Mouse (Mus musculus): ENCODE measurements around the gene Cstb.

Gene Cstb

GRCm38 (mm10) chr10:78417888-78418287, 7.6 kb upstream of the Cstb start:
- no peak for DNase-seq (ENCODE audit: low spot score)

DNA sequence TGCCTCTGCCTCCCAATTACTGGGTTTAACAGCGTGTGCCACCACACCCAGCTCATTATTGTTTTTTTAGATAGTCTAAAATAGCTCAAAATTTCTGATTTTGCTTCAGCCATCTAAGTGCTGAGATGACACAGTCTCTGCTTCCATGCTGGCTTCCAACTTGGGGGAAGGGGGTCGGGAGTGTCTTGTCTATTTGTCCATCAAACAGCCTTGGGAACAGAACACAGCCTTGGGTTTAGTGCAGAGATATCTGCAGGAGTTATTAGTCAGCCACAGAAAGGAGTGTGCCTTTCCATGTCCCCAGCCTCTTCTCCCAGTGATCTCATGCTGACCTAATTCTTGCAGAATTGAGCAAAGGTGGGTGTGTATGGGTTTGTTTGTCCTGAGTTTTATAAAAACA, 6.7 kb upstream of the Cstb start:
- DNase-seq (ENCODE audit: low spot score), result no peak

DNA sequence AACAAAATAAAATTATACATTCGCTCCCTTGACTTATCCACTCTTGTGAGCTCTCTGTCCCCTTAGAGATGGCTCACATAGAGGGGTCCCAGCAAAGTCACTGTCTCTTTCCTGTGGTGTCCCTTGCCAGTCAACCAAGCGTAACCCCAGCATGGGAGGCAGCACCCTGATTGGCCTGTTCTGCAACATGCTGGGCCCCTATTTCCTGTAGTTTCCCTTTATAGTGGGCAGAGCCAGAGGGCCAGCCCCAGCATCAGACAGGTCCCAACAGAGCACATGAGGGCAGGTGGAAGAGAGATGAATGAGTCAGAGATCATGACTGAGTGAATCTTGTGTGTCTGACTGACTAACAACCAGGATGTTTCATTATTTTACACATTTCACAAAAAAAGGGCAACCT, 4.5 kb upstream of the Cstb start:
- no peak for DNase-seq (ENCODE audit: low spot score)

- no peak for DNase-seq (ENCODE audit: low spot score)
Measured at GRCm38 (mm10) chr10:78422614-78423013, 2.9 kb upstream of the Cstb start.

DNA sequence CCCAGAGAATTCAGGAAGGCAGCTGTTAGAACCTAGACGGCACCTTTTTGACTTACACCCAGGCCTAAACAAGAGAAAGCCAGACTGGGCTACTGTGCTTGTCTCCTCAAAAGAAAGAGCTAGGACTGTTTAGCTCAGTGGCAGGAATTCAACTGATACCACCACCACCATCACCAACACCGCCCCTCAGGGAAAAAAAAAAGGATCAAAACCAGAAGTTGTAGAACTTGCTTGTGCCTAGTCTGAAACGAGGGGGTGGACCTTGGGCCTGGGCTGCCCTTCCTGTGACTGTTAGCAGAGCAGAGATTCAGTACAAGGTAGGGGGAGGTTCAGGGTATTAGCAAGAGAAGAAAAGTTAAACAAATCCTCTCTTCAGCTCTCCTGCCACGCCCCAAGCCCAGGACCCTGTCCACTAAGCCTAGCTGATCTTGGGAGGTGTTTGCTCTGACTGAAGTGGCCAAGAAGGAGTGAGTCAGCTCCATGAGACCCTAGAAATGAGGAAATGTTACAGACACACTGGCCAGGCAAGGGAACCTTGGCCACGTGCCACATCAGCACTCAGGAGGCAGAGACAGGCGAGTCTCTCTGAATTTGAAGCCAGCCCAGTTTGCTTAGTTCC, 757 bp downstream of the Cstb start:
- peak; percentile 88 for DNase-seq (ENCODE audit: low spot score)

- no peak for DNase-seq (ENCODE audit: low spot score)
Measured at GRCm38 (mm10) chr10:78428070-78428469, 2.6 kb downstream of the Cstb start.

GRCm38 (mm10) chr10:78429180-78429579, 3.7 kb downstream of the Cstb start:
- peak; percentile 42 for DNase-seq (ENCODE audit: low spot score)

DNA sequence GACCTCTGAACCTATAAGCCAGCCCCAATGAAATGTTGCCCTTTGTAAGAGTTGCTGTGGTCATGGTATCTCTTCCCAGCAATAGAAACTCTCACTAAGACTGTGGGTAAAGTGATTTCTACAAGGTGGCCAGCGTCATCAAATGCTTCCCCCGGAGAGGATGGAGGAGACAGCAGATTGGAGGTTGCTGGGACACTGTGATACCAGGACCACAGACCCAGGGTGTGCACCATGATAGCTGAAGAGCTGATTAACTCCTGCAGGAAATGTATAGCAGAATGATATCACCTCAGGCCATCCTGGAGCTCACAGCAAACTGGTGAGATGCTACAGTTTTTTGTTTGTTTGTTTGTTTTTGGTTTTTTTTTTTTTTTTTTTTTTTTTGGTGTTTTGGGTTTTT, 4.3 kb downstream of the Cstb start:
- no peak for DNase-seq (ENCODE audit: low spot score)

GRCm38 (mm10) chr10:78432853-78433252, 7.4 kb downstream of the Cstb start:
- no peak for DNase-seq (ENCODE audit: low spot score)

- DNase-seq (ENCODE audit: low spot score), result peak; percentile 47
Measured at GRCm38 (mm10) chr10:78438094-78438493, 12.6 kb downstream of the Cstb start.

GRCm38 (mm10) chr10:78439550-78439949, 14.1 kb downstream of the Cstb start:
- no peak for DNase-seq (ENCODE audit: low spot score)

- no peak for DNase-seq (ENCODE audit: low spot score)
Measured at GRCm38 (mm10) chr10:78439990-78440389, 14.5 kb downstream of the Cstb start.

DNA sequence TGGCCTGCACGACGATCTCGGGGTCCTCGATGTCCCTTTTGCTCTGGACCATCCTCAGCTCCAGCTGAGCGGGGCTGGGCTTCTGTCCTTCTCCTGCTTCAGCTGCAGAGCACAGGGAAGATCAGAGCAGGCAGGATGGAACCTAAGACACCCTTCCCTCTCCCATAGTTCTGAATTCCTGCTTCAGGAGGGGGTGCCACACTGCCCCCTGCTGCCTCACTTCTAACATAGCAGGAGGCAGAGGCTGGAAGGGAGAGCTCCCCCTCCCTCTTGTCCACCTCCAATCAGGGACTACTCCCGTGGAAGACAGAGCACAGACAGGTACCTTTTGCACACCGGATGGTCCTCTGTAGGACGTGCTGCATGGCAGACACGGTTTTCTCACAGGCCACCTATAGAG, 15.3 kb downstream of the Cstb start:
- no peak for DNase-seq (ENCODE audit: low spot score)

DNA sequence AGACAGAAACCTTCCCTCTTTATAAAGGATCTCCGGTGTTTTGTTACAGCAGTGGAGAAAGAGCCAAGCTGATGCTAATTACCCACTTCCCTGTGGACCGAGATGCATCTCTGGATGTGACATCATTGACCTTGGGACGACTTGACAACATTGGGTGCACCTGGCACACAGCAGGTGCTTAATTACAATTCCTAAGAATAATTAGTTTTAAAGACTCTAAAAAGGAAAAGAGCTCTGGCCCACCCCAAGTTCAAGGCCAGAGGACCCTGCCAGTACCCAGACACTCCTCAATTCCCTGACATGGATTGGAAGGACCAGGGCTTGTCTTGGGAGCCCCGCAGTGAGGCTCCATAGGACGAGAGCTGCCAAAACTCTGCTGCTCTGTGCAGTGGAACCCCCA, 16.1 kb downstream of the Cstb start:
- no peak for DNase-seq (ENCODE audit: low spot score)

DNA sequence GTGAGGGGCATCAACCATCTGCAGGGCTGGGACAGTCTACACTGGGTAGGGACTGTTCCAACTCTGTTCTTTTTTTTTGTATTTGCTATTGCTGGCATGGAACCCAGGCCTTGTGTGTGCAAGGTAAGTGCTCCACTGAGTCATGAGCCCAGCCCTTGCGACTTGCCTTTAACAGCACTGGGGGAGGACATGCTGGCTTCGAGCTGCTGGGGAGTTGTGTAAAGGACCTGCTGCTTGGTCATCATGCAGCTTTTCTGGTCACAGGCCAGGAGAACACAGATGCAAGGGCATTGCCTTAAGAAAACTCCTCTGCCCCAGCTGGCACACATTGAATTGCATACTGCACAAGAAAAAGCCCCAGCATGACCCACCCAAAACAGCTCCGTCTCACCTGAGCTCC, 16.8 kb downstream of the Cstb start:
- DNase-seq (ENCODE audit: low spot score), result no peak

GRCm38 (mm10) chr10:78446195-78446594, 20.7 kb downstream of the Cstb start:
- no peak for DNase-seq (ENCODE audit: low spot score)

DNA sequence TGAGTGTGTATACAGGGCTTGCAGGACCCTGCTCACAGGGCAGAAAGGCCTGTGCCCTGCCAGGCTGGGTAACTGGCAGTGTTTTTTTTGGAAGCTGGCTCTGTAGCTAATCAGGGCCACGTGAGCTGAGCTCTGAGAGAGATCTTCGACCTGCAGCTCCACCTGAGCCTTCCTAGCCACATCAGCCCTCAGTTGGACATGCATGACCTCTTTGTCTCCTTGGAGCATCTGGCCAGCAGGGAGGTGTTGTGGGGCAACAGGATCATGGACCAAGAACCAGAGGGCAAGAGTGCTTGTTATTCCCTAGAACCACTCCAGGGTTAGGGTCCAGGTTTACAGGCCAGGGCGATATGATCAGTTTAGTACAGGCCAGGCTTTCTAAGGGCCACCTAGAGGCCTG, 21.9 kb downstream of the Cstb start:
- no peak for DNase-seq (ENCODE audit: low spot score)

DNA sequence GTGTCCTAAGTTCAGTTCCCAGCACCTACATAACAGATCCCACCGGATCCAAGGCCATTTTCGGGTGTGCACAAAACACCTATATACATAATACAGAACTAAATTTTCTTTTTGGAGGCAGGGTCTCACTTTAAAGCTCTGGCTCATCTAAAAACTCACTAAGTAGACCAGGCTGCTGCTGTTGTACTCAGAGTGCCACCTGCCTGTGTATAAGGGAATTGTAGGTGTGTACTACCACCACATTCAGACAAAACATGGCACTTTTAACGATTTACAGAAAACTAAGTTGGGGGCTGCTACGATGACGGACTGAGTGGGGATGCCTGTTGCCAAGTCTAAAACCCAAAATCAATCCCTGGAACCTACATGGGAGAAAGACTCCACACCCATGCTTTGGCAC, 25.3 kb downstream of the Cstb start:
- no peak for DNase-seq (ENCODE audit: low spot score)

- no peak for DNase-seq (ENCODE audit: low spot score)
Measured at GRCm38 (mm10) chr10:78452641-78453040, 27.2 kb downstream of the Cstb start.

GRCm38 (mm10) chr10:78456696-78457095, 31.2 kb downstream of the Cstb start:
- no peak for DNase-seq (ENCODE audit: low spot score)

DNA sequence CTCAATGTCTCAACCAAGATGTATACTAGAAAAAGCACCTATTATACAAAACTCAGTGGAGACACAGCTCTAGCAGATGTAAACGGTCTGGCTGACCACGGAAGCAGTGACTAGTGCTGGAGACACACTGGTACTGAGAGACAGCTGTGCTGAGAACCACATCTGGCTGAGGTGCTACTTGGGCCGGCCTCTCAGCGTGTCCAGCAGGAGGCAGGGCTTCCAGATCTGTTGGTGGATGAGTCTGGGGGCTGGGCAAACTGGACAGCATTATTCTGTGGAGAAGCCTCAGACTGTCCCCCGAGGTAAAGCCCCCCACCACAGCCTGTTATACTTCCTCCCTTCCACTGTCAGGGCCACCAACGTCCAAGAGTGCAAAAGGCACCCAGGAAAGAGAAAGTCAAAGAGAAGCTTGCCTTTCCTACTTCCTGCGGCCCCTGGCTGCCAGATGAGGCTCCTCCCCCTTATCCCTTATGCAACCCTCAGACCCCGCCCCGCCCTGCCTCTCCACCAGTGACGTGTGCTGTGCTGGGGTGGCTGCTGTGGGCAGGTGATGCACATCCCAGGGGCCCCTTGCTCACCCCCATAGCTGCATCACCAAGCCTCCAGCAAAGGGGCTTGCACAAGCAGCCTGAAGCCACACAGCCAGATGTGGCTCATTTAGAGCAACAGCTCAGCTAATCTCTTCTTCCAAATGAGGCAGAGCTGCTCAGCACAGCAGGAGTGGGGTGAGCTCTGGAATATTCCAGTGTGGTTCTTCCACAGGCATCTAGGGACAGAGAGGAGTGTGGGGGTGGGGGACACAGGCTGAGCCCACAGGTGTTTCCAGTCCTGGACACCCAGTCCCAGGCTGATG, 32.3 kb downstream of the Cstb start:
- DNase-seq (ENCODE audit: low spot score), result peak; percentile 56

- no peak for DNase-seq (ENCODE audit: low spot score)
Measured at GRCm38 (mm10) chr10:78458348-78459111, 33.1 kb downstream of the Cstb start.

GRCm38 (mm10) chr10:78460463-78460862, 35.0 kb downstream of the Cstb start:
- DNase-seq (ENCODE audit: low spot score), result peak; percentile 39

Measured in yolk sac, embryonic 10.5 days (tissue).